Mouse (Mus musculus): Measurements from ENCODE around the gene Them7. TPM values are rescaled to one million over a fixed set of nuclear protein-coding genes. Genes with fewer than 3 reads are reported as not detected.

Gene Them7
- polyA plus RNA-seq, 1 experiment from 2014 or later = 1.4 TPM

- no peak overlapping the region for H3K4me2 ChIP-seq
- H3K4me1 ChIP-seq (replicated peaks) = no peaks in the 10 kb centered on the region
- no peak overlapping the region for H3K4me3 ChIP-seq (replicated peaks)
- no peaks in the 10 kb centered on the region for H3K9me3 ChIP-seq (replicated peaks)
- H3K27me3 ChIP-seq = no peaks in the 10 kb centered on the region
- 25% methylated on average over 8 of the region's 8 CpGs for WGBS (ENCODE audit: insufficient replicate concordance)
- no peak overlapping the region for H3K9ac ChIP-seq
- no peak overlapping the region for H3K27ac ChIP-seq (replicated peaks)
- no peak for ATAC-seq (ENCODE audit: insufficient read depth)
- H3K36me3 ChIP-seq (replicated peaks) = no peaks in the 10 kb centered on the region
These were observed 8.2 kb upstream of the Them7 start for GRCm38 (mm10) chr2:105215914-105216313.

GRCm38 (mm10) chr2:105219229-105219628 lies 4.9 kb upstream of the Them7 start:
- no peaks in the 10 kb centered on the region for H3K36me3 ChIP-seq (replicated peaks)
- no peak overlapping the region for H3K9ac ChIP-seq
- no peak overlapping the region for H3K4me3 ChIP-seq (replicated peaks)
- H3K27me3 ChIP-seq = peaks cover 2% of the 10 kb centered on the region; the same call in 1 of the 2 replicates
- H3K27ac ChIP-seq (replicated peaks) = no peak overlapping the region
- 55% methylated on average over 5 of the region's 5 CpGs for WGBS (ENCODE audit: insufficient replicate concordance)
- no peak for ATAC-seq (ENCODE audit: insufficient read depth)
- H3K4me1 ChIP-seq (replicated peaks) = no peaks in the 10 kb centered on the region
- no peaks in the 10 kb centered on the region for H3K9me3 ChIP-seq (replicated peaks)
- no peak overlapping the region for H3K4me2 ChIP-seq

- ATAC-seq (ENCODE audit: insufficient read depth) = no peak
- 26% methylated on average over 8 of the region's 8 CpGs for WGBS (ENCODE audit: insufficient replicate concordance)
- Histone ChIP-seq H3K4me2 (no peak overlapping the region), H3K9me3 (replicated peaks) (no peaks in the 10 kb centered on the region), H3K9ac (no peak overlapping the region), H3K4me3 (replicated peaks) (no peak overlapping the region), H3K36me3 (replicated peaks) (no peaks in the 10 kb centered on the region), H3K27ac (replicated peaks) (no peak overlapping the region), H3K4me1 (replicated peaks) (no peaks in the 10 kb centered on the region), H3K27me3 (peaks cover 7% of the 10 kb centered on the region)
These were observed 4.5 kb upstream of the Them7 start for GRCm38 (mm10) chr2:105219664-105220063.

- H3K9ac ChIP-seq = no peak overlapping the region
- H3K4me3 ChIP-seq (replicated peaks) = no peak overlapping the region
- H3K36me3 ChIP-seq (replicated peaks) = no peaks in the 10 kb centered on the region
- no peaks in the 10 kb centered on the region for H3K4me1 ChIP-seq (replicated peaks)
- no peak overlapping the region for H3K27ac ChIP-seq (replicated peaks)
- ATAC-seq (ENCODE audit: insufficient read depth) = no peak
- H3K9me3 ChIP-seq (replicated peaks) = no peaks in the 10 kb centered on the region
- H3K27me3 ChIP-seq = peaks cover 11% of the 10 kb centered on the region
- no peak overlapping the region for H3K4me2 ChIP-seq
- 69% methylated on average over 9 of the region's 9 CpGs for WGBS (ENCODE audit: insufficient replicate concordance)
These were observed 3.3 kb upstream of the Them7 start for GRCm38 (mm10) chr2:105220738-105221303.

- Histone ChIP-seq H3K4me1 (replicated peaks) (no peaks in the 10 kb centered on the region), H3K4me2 (no peak overlapping the region), H3K27me3 (peaks cover 11% of the 10 kb centered on the region), H3K27ac (replicated peaks) (no peak overlapping the region), H3K36me3 (replicated peaks) (no peaks in the 10 kb centered on the region), H3K9ac (no peak overlapping the region), H3K4me3 (replicated peaks) (no peak overlapping the region), H3K9me3 (replicated peaks) (no peaks in the 10 kb centered on the region)
- no peak for ATAC-seq (ENCODE audit: insufficient read depth)
- WGBS (ENCODE audit: insufficient replicate concordance) = 67% methylated on average over 11 of the region's 11 CpGs
These were observed 514 bp upstream of the Them7 start for GRCm38 (mm10) chr2:105223606-105224005.

- no peak overlapping the region for H3K27ac ChIP-seq (replicated peaks)
- H3K9ac ChIP-seq = no peak overlapping the region
- no peak for ATAC-seq (ENCODE audit: insufficient read depth)
- no peak overlapping the region for H3K4me3 ChIP-seq (replicated peaks)
- H3K4me2 ChIP-seq = peak overlapping the region; percentile 56; the same call in 1 of the 2 replicates
- no peaks in the 10 kb centered on the region for H3K9me3 ChIP-seq (replicated peaks)
- no peaks in the 10 kb centered on the region for H3K36me3 ChIP-seq (replicated peaks)
- 30% methylated on average over 3 of the region's 3 CpGs for WGBS (ENCODE audit: insufficient replicate concordance)
- no peaks in the 10 kb centered on the region for H3K4me1 ChIP-seq (replicated peaks)
- peaks cover 11% of the 10 kb centered on the region for H3K27me3 ChIP-seq
These were observed 861 bp downstream of the Them7 start for GRCm38 (mm10) chr2:105224987-105225375.

GRCm38 (mm10) chr2:105226297-105226958 lies 2.3 kb downstream of the Them7 start:
- Histone ChIP-seq H3K4me3 (replicated peaks) (no peak overlapping the region), H3K27ac (replicated peaks) (no peak overlapping the region), H3K36me3 (replicated peaks) (no peaks in the 10 kb centered on the region), H3K4me2 (no peak overlapping the region), H3K27me3 (peaks cover 11% of the 10 kb centered on the region), H3K4me1 (replicated peaks) (no peaks in the 10 kb centered on the region), H3K9ac (no peak overlapping the region), H3K9me3 (replicated peaks) (no peaks in the 10 kb centered on the region)
- no peak for ATAC-seq (ENCODE audit: insufficient read depth)
- WGBS (ENCODE audit: insufficient replicate concordance) = 32% methylated on average over 7 of the region's 7 CpGs

- H3K36me3 ChIP-seq (replicated peaks) = no peaks in the 10 kb centered on the region
- ATAC-seq (ENCODE audit: insufficient read depth) = no peak; the same call in 1 of the 2 replicates
- H3K9ac ChIP-seq = no peak overlapping the region
- no peaks in the 10 kb centered on the region for H3K4me1 ChIP-seq (replicated peaks)
- no peak overlapping the region for H3K4me3 ChIP-seq (replicated peaks)
- no peak overlapping the region for H3K4me2 ChIP-seq
- 45% methylated on average over 2 of the region's 2 CpGs for WGBS (ENCODE audit: insufficient replicate concordance)
- no peaks in the 10 kb centered on the region for H3K9me3 ChIP-seq (replicated peaks)
- H3K27ac ChIP-seq (replicated peaks) = no peak overlapping the region
- peaks cover 11% of the 10 kb centered on the region for H3K27me3 ChIP-seq
These were observed 4.3 kb downstream of the Them7 start for GRCm38 (mm10) chr2:105228416-105228815.

- ATAC-seq (ENCODE audit: insufficient read depth) = no peak
- WGBS (ENCODE audit: insufficient replicate concordance) = 0% methylated on average over 1 of the region's 1 CpGs
These were observed 6.2 kb downstream of the Them7 start for GRCm38 (mm10) chr2:105230333-105230732.

GRCm38 (mm10) chr2:105232386-105232785 lies 8.3 kb downstream of the Them7 start:
- 54% methylated on average over 4 of the region's 4 CpGs for WGBS (ENCODE audit: insufficient replicate concordance)
- Histone ChIP-seq H3K4me2 (no peak overlapping the region), H3K27ac (replicated peaks) (no peak overlapping the region), H3K27me3 (no peaks in the 10 kb centered on the region), H3K36me3 (replicated peaks) (no peaks in the 10 kb centered on the region), H3K9ac (no peak overlapping the region), H3K9me3 (replicated peaks) (no peaks in the 10 kb centered on the region), H3K4me1 (replicated peaks) (peaks cover 7% of the 10 kb centered on the region; the same call in 1 of the 2 replicates), H3K4me3 (replicated peaks) (no peak overlapping the region)
- no peak for ATAC-seq (ENCODE audit: insufficient read depth)

More at GRCm38 (mm10) chr2:105230333-105230732, 6.2 kb downstream of the Them7 start:
- Histone ChIP-seq H3K9ac (no peak overlapping the region), H3K27ac (replicated peaks) (no peak overlapping the region), H3K4me1 (replicated peaks) (peaks cover 3% of the 10 kb centered on the region; the same call in 1 of the 2 replicates), H3K4me3 (replicated peaks) (no peak overlapping the region), H3K4me2 (no peak overlapping the region), H3K27me3 (no peaks in the 10 kb centered on the region), H3K36me3 (replicated peaks) (no peaks in the 10 kb centered on the region), H3K9me3 (replicated peaks) (no peaks in the 10 kb centered on the region)

GRCm38 (mm10) chr2:105234278-105234677 lies 10.2 kb downstream of the Them7 start:
- ATAC-seq (ENCODE audit: insufficient read depth) = no peak
- H3K4me3 ChIP-seq (replicated peaks) = no peak overlapping the region
- H3K9me3 ChIP-seq (replicated peaks) = no peaks in the 10 kb centered on the region
- 27% methylated on average over 6 of the region's 6 CpGs for WGBS (ENCODE audit: insufficient replicate concordance)
- no peak overlapping the region for H3K9ac ChIP-seq
- H3K27me3 ChIP-seq = no peaks in the 10 kb centered on the region
- no peak overlapping the region for H3K27ac ChIP-seq (replicated peaks)
- H3K36me3 ChIP-seq (replicated peaks) = no peaks in the 10 kb centered on the region
- H3K4me2 ChIP-seq = no peak overlapping the region
- peaks cover 7% of the 10 kb centered on the region; the same call in 1 of the 2 replicates for H3K4me1 ChIP-seq (replicated peaks)

All from liver, embryonic 15.5 days (tissue).